Mouse (Mus musculus) ES-Bruce4 (cell line): ENCODE measurements around the gene Eef1akmt1.

Experiments used
- CTCF ChIP-seq: IDR thresholded peaks from one replicate; pipeline ENCODE4 v1.8.1; 2011; ENCODE audit warnings: low read depth, low read length
- EP300 ChIP-seq: IDR thresholded peaks from 2 replicates; pipeline ENCODE4 v1.6.1; 2011; ENCODE audit warnings: low read depth, low read length; ENCODE audit not compliant: insufficient read depth
- POLR2A ChIP-seq: IDR thresholded peaks from one replicate; pipeline ENCODE4 v1.8.1; 2011; ENCODE audit warnings: low read length; ENCODE audit not compliant: insufficient read depth

- TF ChIP-seq CTCF, result no peak
- TF ChIP-seq POLR2A, result no peak
- peak; percentile 72 for TF ChIP-seq EP300
These were observed 27.9 kb downstream of the Eef1akmt1 start for GRCm38 (mm10) chr14:57543420-57544039.
